Mouse (Mus musculus) small intestine, adult 2 months (tissue): ENCODE data around the gene Grpel1.

Source experiments
- CTCF ChIP-seq: fragments of 200-500 bp; IDR thresholded peaks from 2 replicates; pipeline ENCODE4 v1.5.1; 2012; ENCODE audit warnings: low read depth, mild to moderate bottlenecking, control low read depth, inconsistent platforms, low read length, moderate library complexity, mixed read lengths; ENCODE audit not compliant: insufficient replicate concordance, insufficient read length; ENCODE audit errors: extremely low read depth
- POLR2A ChIP-seq: fragments of 200-500 bp; IDR thresholded peaks from 2 replicates; pipeline ENCODE4 v1.6.1; 2012; ENCODE audit warnings: low read depth, mild to moderate bottlenecking, control low read depth, inconsistent platforms, low read length, moderate library complexity

DNA sequence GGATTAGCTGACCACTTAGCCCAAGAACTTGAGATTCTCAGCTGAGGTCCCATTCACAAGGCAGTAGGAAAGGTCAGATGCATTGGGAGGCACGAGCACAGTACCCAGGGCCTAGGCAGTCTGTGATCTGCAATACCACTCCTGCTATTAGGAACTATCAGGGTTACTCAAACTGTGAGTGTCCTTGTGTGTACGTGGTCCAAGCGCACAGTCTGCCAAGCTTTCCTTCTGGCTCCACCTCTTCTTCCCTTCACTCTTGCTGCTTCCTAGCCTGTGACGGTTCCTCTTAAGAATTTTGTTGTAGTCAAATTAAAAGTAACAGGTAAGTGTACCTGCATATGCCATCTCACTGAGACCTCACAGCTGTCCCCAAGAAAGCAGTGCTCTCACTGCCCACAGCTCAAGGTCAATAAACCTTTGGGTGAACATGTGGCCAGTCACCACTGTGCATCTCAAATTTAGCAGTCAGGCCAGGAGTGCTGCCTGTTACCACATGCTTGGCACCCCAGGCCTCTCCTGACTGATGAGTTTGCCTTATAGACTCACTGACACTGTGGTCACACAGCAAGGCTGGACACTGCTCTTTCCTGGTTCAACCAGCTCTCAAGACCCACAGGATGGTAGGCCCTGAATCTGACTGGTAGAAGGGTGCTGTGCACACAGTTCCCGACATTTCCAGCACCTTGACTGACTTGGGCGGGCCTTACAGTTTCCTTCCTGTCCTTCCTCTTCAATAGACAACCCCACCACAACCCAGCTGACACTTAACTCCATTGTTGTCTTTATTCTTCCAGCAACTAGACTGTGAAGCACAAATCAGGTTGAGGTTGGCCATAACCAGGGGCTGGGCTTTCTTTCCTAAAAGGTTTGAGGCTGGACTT, 14.0 kb downstream of the Grpel1 start:
- TF ChIP-seq CTCF (no peak), POLR2A (no peak)
